Mouse (Mus musculus): ENCODE data around the gene Tox4.

- no peak for TF ChIP-seq CTCF (IDR thresholded peaks at IDR 0.05; ENCODE audit: control insufficient read depth, insufficient read depth, low read length)
- TF ChIP-seq POLR2A (IDR thresholded peaks at IDR 0.05; ENCODE audit: borderline replicate concordance, control insufficient read depth, low read depth, low read length): no peak
Observed at GRCm38 (mm10) chr14:52319361-52319760, 40.4 kb downstream of the Tox4 start.
